Mouse (Mus musculus) erythroblast, embryonic 14.5 days (primary cell): ENCODE results near the gene Tchhl1. TPM values are rescaled to one million over a fixed set of nuclear protein-coding genes. Genes with fewer than 3 reads are reported as not detected.
"Not testable (repeated sequence)": the region's sequence is repeated elsewhere in the genome, so short reads cannot be mapped to it uniquely, and the experiment has no call there.

ENCODE experiments used
- H3K27me3 ChIP-seq: 2 replicates; pipeline ENCODE4 v1.6.1; 2012; ENCODE audit warnings: inconsistent platforms; ENCODE audit not compliant: control insufficient read depth
- H3K36me3 ChIP-seq: 2 replicates; pipeline ENCODE4 v1.6.1; 2012; ENCODE audit warnings: mild to moderate bottlenecking, inconsistent platforms; ENCODE audit not compliant: control insufficient read depth
- H3K4me1 ChIP-seq: 2 replicates; pipeline ENCODE4 v1.6.1; 2012; ENCODE audit warnings: inconsistent platforms; ENCODE audit not compliant: control insufficient read depth
- H3K4me3 ChIP-seq: replicated peaks from 2 replicates; pipeline ENCODE3; 2012; ENCODE audit warnings: moderate library complexity, mild to moderate bottlenecking, inconsistent platforms
- H3K9me3 ChIP-seq: 2 replicates; pipeline ENCODE4 v1.6.1; 2012; ENCODE audit warnings: low read length, inconsistent platforms, mixed read lengths; ENCODE audit not compliant: control insufficient read depth
- GATA1 ChIP-seq: IDR thresholded peaks from 2 replicates; pipeline ENCODE4 v1.6.1; 2012; ENCODE audit warnings: low read length, inconsistent platforms, mixed read lengths
- TAL1 ChIP-seq: IDR thresholded peaks from 3 replicates; pipeline ENCODE4 v1.6.1; 2012; ENCODE audit warnings: low read length, inconsistent platforms, mixed read lengths
- polyA plus RNA-seq: library from polyadenylated mRNA; stranded (reverse); fragments of >175 nt; gene quantifications from 2 replicates; pipeline ENCODE4 v1.2.3, GENCODE M21; 2012

Tchhl1 gene
- polyA plus RNA-seq, 1 experiment, result not detected

GRCm38 (mm10) chr3:93466556-93466955 is 2.0 kb upstream of the Tchhl1 start:
- Histone ChIP-seq H3K4me1 (no peaks in the 10 kb centered on the region), H3K27me3 (no peaks in the 10 kb centered on the region), H3K4me3 (no peak overlapping the region), H3K36me3 (no peaks in the 10 kb centered on the region), H3K9me3 (no peaks in the 10 kb centered on the region)
- TF ChIP-seq GATA1, result no peak
- TF ChIP-seq TAL1, result no peak

- Histone ChIP-seq H3K27me3 (no peaks in the 10 kb centered on the region), H3K4me3 (no peak overlapping the region), H3K36me3 (no peaks in the 10 kb centered on the region), H3K4me1 (no peaks in the 10 kb centered on the region), H3K9me3 (no peaks in the 10 kb centered on the region)
- no peak for TF ChIP-seq TAL1
- no peak for TF ChIP-seq GATA1
Measured at GRCm38 (mm10) chr3:93467130-93467529, 1.4 kb upstream of the Tchhl1 start.

GRCm38 (mm10) chr3:93469629-93470028 is 1.1 kb downstream of the Tchhl1 start:
- Histone ChIP-seq H3K27me3 (no peaks in the 10 kb centered on the region), H3K4me3 (no peak overlapping the region), H3K36me3 (no peaks in the 10 kb centered on the region), H3K4me1 (no peaks in the 10 kb centered on the region), H3K9me3 (no peaks in the 10 kb centered on the region)
- TF ChIP-seq GATA1 (no peak), TAL1 (no peak)

GRCm38 (mm10) chr3:93480053-93480452 is 11.5 kb downstream of the Tchhl1 start:
- Histone ChIP-seq H3K9me3 (no peaks in the 10 kb centered on the region), H3K36me3 (no peaks in the 10 kb centered on the region), H3K27me3 (no peaks in the 10 kb centered on the region), H3K4me1 (no peaks in the 10 kb centered on the region), H3K4me3 (no peak overlapping the region)
- TF ChIP-seq GATA1 (no peak), TAL1 (no peak)

GRCm38 (mm10) chr3:93481982-93482616 is 13.5 kb downstream of the Tchhl1 start:
- TF ChIP-seq GATA1 (no peak), TAL1 (no peak)
- H3K27me3 ChIP-seq, result no peaks in the 10 kb centered on the region
- H3K36me3 ChIP-seq, result no peaks in the 10 kb centered on the region
- no peaks in the 10 kb centered on the region for H3K9me3 ChIP-seq
- no peak overlapping the region for H3K4me3 ChIP-seq
- H3K4me1 ChIP-seq, result no peaks in the 10 kb centered on the region

- no peaks in the 10 kb centered on the region for H3K9me3 ChIP-seq
- TF ChIP-seq GATA1 (no peak), TAL1 (no peak)
- no peak overlapping the region for H3K4me3 ChIP-seq
Measured at GRCm38 (mm10) chr3:93485611-93486010, 17.1 kb downstream of the Tchhl1 start.

GRCm38 (mm10) chr3:93488541-93488940 is 20.0 kb downstream of the Tchhl1 start:
- Histone ChIP-seq H3K4me3 (no peak overlapping the region), H3K4me1 (no peaks in the 10 kb centered on the region), H3K9me3 (no peaks in the 10 kb centered on the region), H3K27me3 (no peaks in the 10 kb centered on the region), H3K36me3 (no peaks in the 10 kb centered on the region)
- no peak for TF ChIP-seq GATA1
- TF ChIP-seq TAL1, result no peak

More at GRCm38 (mm10) chr3:93485611-93486010, 17.1 kb downstream of the Tchhl1 start:
- H3K4me1 ChIP-seq, result no peaks in the 10 kb centered on the region
- H3K27me3 ChIP-seq, result no peaks in the 10 kb centered on the region
- no peaks in the 10 kb centered on the region for H3K36me3 ChIP-seq

- no peaks in the 10 kb centered on the region for H3K27me3 ChIP-seq
- TF ChIP-seq GATA1 (no peak), TAL1 (no peak)
- no peaks in the 10 kb centered on the region for H3K9me3 ChIP-seq
- no peak overlapping the region for H3K4me3 ChIP-seq
- H3K36me3 ChIP-seq, result no peaks in the 10 kb centered on the region
- no peaks in the 10 kb centered on the region for H3K4me1 ChIP-seq
Measured at GRCm38 (mm10) chr3:93492176-93492575, 23.6 kb downstream of the Tchhl1 start.

- no peaks in the 10 kb centered on the region for H3K36me3 ChIP-seq
- no peaks in the 10 kb centered on the region for H3K27me3 ChIP-seq
- H3K4me1 ChIP-seq, result no peaks in the 10 kb centered on the region
- TF ChIP-seq GATA1 (no peak), TAL1 (no peak)
- no peak overlapping the region for H3K4me3 ChIP-seq
- no peaks in the 10 kb centered on the region for H3K9me3 ChIP-seq
Measured at GRCm38 (mm10) chr3:93493992-93494391, 25.4 kb downstream of the Tchhl1 start.

GRCm38 (mm10) chr3:93494774-93495173 is 26.2 kb downstream of the Tchhl1 start:
- H3K4me3 ChIP-seq, H3K9me3 ChIP-seq, H3K27me3 ChIP-seq, H3K36me3 ChIP-seq, H3K4me1 ChIP-seq: not testable (repeated sequence)
